Mouse (Mus musculus) bone marrow macrophage, adult 2 months (primary cell): ENCODE measurements around the gene Gzmb. TPM values are rescaled to one million over a fixed set of nuclear protein-coding genes. Genes with fewer than 3 reads are reported as not detected.
"Not testable (repeated sequence)": the region's sequence is repeated elsewhere in the genome, so short reads cannot be mapped to it uniquely, and the experiment has no call there.

Experiments used
- H3K27ac ChIP-seq: 2 replicates; pipeline ENCODE4 v1.5.1; 2012; ENCODE audit warnings: low read depth, low read length; ENCODE audit not compliant: insufficient read depth
- H3K4me1 ChIP-seq: 2 replicates; pipeline ENCODE4 v1.6.1; 2012; ENCODE audit warnings: low read length; ENCODE audit not compliant: control insufficient read depth, insufficient read depth
- H3K4me3 ChIP-seq: 2 replicates; pipeline ENCODE4 v1.5.1; 2012; ENCODE audit warnings: mild to moderate bottlenecking, low read length, moderate library complexity; ENCODE audit not compliant: insufficient read depth
- CTCF ChIP-seq: IDR thresholded peaks from 2 replicates; pipeline ENCODE4 v1.5.1; 2012; ENCODE audit warnings: low read depth, mild to moderate bottlenecking, low read length, moderate library complexity
- POLR2A ChIP-seq: IDR thresholded peaks from 2 replicates; pipeline ENCODE4 v1.6.1; 2012; ENCODE audit warnings: mild to moderate bottlenecking, low read depth, low read length, borderline replicate concordance
- polyA plus RNA-seq: library from polyadenylated mRNA; stranded (reverse); fragments of >200 nt; gene quantifications from 2 replicates; pipeline ENCODE4 v1.2.4, GENCODE M21; 2012; ENCODE audit not compliant: missing spikeins, insufficient read depth, insufficient read length

Gzmb gene
- polyA plus RNA-seq, 1 experiment, result not detected

- no peak for TF ChIP-seq CTCF
- no peak for TF ChIP-seq POLR2A
- no peak overlapping the region for H3K27ac ChIP-seq
- H3K4me1 ChIP-seq, result no peaks in the 10 kb centered on the region
Measured at GRCm38 (mm10) chr14:56284356-56285325, 22.6 kb upstream of the Gzmb start.

GRCm38 (mm10) chr14:56283816-56284215 lies 21.8 kb upstream of the Gzmb start:
- no peak for TF ChIP-seq POLR2A
- no peak for TF ChIP-seq CTCF
- H3K4me1 ChIP-seq, result no peaks in the 10 kb centered on the region
- no peak overlapping the region for H3K27ac ChIP-seq
- no peak overlapping the region for H3K4me3 ChIP-seq

More at GRCm38 (mm10) chr14:56284356-56285325, 22.6 kb upstream of the Gzmb start:
- H3K4me3 ChIP-seq, result no peak overlapping the region

- no peak for TF ChIP-seq POLR2A
- TF ChIP-seq CTCF, result no peak
Measured at GRCm38 (mm10) chr14:56281090-56281489, 19.0 kb upstream of the Gzmb start.

GRCm38 (mm10) chr14:56278691-56279090 lies 16.6 kb upstream of the Gzmb start:
- H3K4me1 ChIP-seq, H3K27ac ChIP-seq, H3K4me3 ChIP-seq: not testable (repeated sequence)

More at GRCm38 (mm10) chr14:56281090-56281489, 19.0 kb upstream of the Gzmb start:
- Histone ChIP-seq H3K4me1 (no peaks in the 10 kb centered on the region), H3K27ac (no peak overlapping the region), H3K4me3 (no peak overlapping the region)

GRCm38 (mm10) chr14:56276096-56276495 lies 14.0 kb upstream of the Gzmb start:
- H3K27ac ChIP-seq, H3K4me3 ChIP-seq, H3K4me1 ChIP-seq: not testable (repeated sequence)

- no peak overlapping the region for H3K4me3 ChIP-seq
- TF ChIP-seq POLR2A (no peak), CTCF (no peak)
- H3K27ac ChIP-seq, result no peak overlapping the region
- H3K4me1 ChIP-seq, result no peaks in the 10 kb centered on the region
Measured at GRCm38 (mm10) chr14:56266109-56266508, 4.0 kb upstream of the Gzmb start.

- Histone ChIP-seq H3K4me1 (no peaks in the 10 kb centered on the region), H3K27ac (no peak overlapping the region), H3K4me3 (no peak overlapping the region)
- TF ChIP-seq POLR2A (no peak), CTCF (no peak)
Measured at GRCm38 (mm10) chr14:56240409-56240808, 21.7 kb downstream of the Gzmb start.

GRCm38 (mm10) chr14:56234556-56234955 lies 27.5 kb downstream of the Gzmb start, which contains the start of gene Gzmc:
Gene Gzmc (minus strand): TSS chr14:56234656.
- Histone ChIP-seq H3K4me3 (no peak within 1 kb of the TSS), H3K27ac (no peak within 1 kb of the TSS), H3K4me1 (no peaks in the 10 kb centered on the region)
- TF ChIP-seq CTCF, result no peak
- no peak for TF ChIP-seq POLR2A

- Histone ChIP-seq H3K4me1 (no peaks in the 10 kb centered on the region), H3K27ac (no peak within 1 kb of the TSS), H3K4me3 (no peak within 1 kb of the TSS)
- no peak for TF ChIP-seq CTCF
- no peak for TF ChIP-seq POLR2A
Measured at GRCm38 (mm10) chr14:56211317-56211716, 50.7 kb downstream of the Gzmb start, which contains the start of gene Gzmf. Gene Gzmf (minus strand): TSS chr14:56211417.

Other genes with a start within 250 kb of the Gzmb start
- gene Mcpt1, start 244.3 kb downstream of the Gzmb start, polyA plus RNA-seq, result not detected in 2 replicates
- gene Mcpt9, start 231.8 kb downstream of the Gzmb start, polyA plus RNA-seq, result not detected in 2 replicates
- not detected in 2 replicates for gene Mcpt2, start 220.2 kb downstream of the Gzmb start, polyA plus RNA-seq
- not detected in 2 replicates for gene Mcpt4, start 199.9 kb downstream of the Gzmb start, polyA plus RNA-seq
- 0.67 TPM in 1 of 2 replicates, not detected in the other for gene Mcpt8, start 177.0 kb downstream of the Gzmb start, polyA plus RNA-seq
- not detected in 2 replicates for gene Ctsg, start 159.7 kb downstream of the Gzmb start, polyA plus RNA-seq
- gene Gzme, start 141.6 kb downstream of the Gzmb start, polyA plus RNA-seq, result 0.60 and 1.1 TPM in 2 replicates
- not detected in 2 replicates for gene Gzmd, start 129.7 kb downstream of the Gzmb start, polyA plus RNA-seq
- not detected in 2 replicates for gene Gzmg, start 102.7 kb downstream of the Gzmb start, polyA plus RNA-seq
- gene Gzmn, start 87.7 kb downstream of the Gzmb start, polyA plus RNA-seq, result not detected in 2 replicates
- not detected in 2 replicates for gene Gzmf, start 50.8 kb downstream of the Gzmb start, polyA plus RNA-seq
- gene Gzmc, start 27.6 kb downstream of the Gzmb start, polyA plus RNA-seq, result not detected in 2 replicates
- gene Atp12a, start 102.8 kb upstream of the Gzmb start, polyA plus RNA-seq, result not detected in 2 replicates
- 0.83 and 1.3 TPM in 2 replicates for gene Rnf17, start 140.3 kb upstream of the Gzmb start, polyA plus RNA-seq